Mouse (Mus musculus): Measurements from ENCODE around the gene Wdr90. TPM values are rescaled to one million over a fixed set of nuclear protein-coding genes. Genes with fewer than 3 reads are reported as not detected.

Wdr90 gene
- polyA plus RNA-seq (2012; ENCODE audit: low replicate concordance) = 22.8 and 33.0 TPM in 2 replicates

GRCm38 (mm10) chr17:25860832-25861703 is at the start of gene Wdr90:
Gene Wdr90 (minus strand): TSS chr17:25861501.

GRCm38 (mm10) chr17:25880196-25880910 is 19.1 kb upstream of the Wdr90 start, which contains the start of gene Wfikkn1:
Gene Wfikkn1 (minus strand): TSS chr17:25880858.

GRCm38 (mm10) chr17:25874721-25875170 is 13.4 kb upstream of the Wdr90 start, which contains the start of gene Mettl26:
Gene Mettl26 (plus strand): TSS chr17:25875074.

GRCm38 (mm10) chr17:25868601-25869191 is 7.4 kb upstream of the Wdr90 start, which contains the start of gene Mcrip2:
Gene Mcrip2 (minus strand): TSS chr17:25868764.

GRCm38 (mm10) chr17:25844396-25844901 is 16.9 kb downstream of the Wdr90 start, which contains the start of gene Rhot2:
Gene Rhot2 (minus strand): TSS chr17:25844851.

GRCm38 (mm10) chr17:25841117-25841880 is 20.0 kb downstream of the Wdr90 start, which contains the start of gene Gm20683:
Gene Gm20683 (minus strand): TSS chr17:25841763.

GRCm38 (mm10) chr17:25837076-25837410 is 24.3 kb downstream of the Wdr90 start, which contains the start of gene Rhbdl1:
Gene Rhbdl1 (minus strand): TSS chr17:25837295.

GRCm38 (mm10) chr17:25833291-25833663 is 28.0 kb downstream of the Wdr90 start, which contains the start of gene Stub1:
Gene Stub1 (minus strand): TSS chr17:25833404.

GRCm38 (mm10) chr17:25828712-25829557 is 32.4 kb downstream of the Wdr90 start, which contains the start of gene Jmjd8:
Gene Jmjd8 (plus strand): TSS chr17:25828867.

GRCm38 (mm10) chr17:25823452-25823851 is 37.8 kb downstream of the Wdr90 start, which contains the start of gene Wdr24:
Gene Wdr24 (plus strand): TSS chr17:25823627.

GRCm38 (mm10) chr17:25808789-25809605 is 52.3 kb downstream of the Wdr90 start, which contains the start of gene Fbxl16:
Gene Fbxl16 (plus strand): TSS chr17:25809085.

GRCm38 (mm10) chr17:25796951-25797369 is 64.3 kb downstream of the Wdr90 start, which contains the start of gene Metrn:
Gene Metrn (minus strand): TSS chr17:25797136.

GRCm38 (mm10) chr17:25795609-25796092 is 65.7 kb downstream of the Wdr90 start, which contains the start of gene AC134908.4:
Gene AC134908.4 (minus strand): TSS chr17:25795659.

Other genes with a start within 250 kb of the Wdr90 start
- gene Gng13, start 144.3 kb downstream of the Wdr90 start, polyA plus RNA-seq (2012; ENCODE audit: low replicate concordance) = not detected in 2 replicates
- gene Chtf18, start 134.1 kb downstream of the Wdr90 start, polyA plus RNA-seq (2012; ENCODE audit: low replicate concordance) = 57.7 and 72.3 TPM in 2 replicates
- gene Rpusd1, start 133.8 kb downstream of the Wdr90 start, polyA plus RNA-seq (2012; ENCODE audit: low replicate concordance) = 64.2 and 71.2 TPM in 2 replicates
- gene Mslnl, start 125.5 kb downstream of the Wdr90 start, polyA plus RNA-seq (2012; ENCODE audit: low replicate concordance) = not detected in 2 replicates
- 0.22 and 0.53 TPM in 2 replicates for gene Msln, start 107.1 kb downstream of the Wdr90 start, polyA plus RNA-seq (2012; ENCODE audit: low replicate concordance)
- 11.2 and 16.9 TPM in 2 replicates for gene Narfl, start 87.7 kb downstream of the Wdr90 start, polyA plus RNA-seq (2012; ENCODE audit: low replicate concordance)
- gene Haghl, start 75.8 kb downstream of the Wdr90 start, polyA plus RNA-seq (2012; ENCODE audit: low replicate concordance) = 11.2 and 11.4 TPM in 2 replicates
- gene Ccdc78, start 74.9 kb downstream of the Wdr90 start, polyA plus RNA-seq (2012; ENCODE audit: low replicate concordance) = not detected in 2 replicates
- 9.0 and 19.8 TPM in 2 replicates for gene Fam173a, start 68.6 kb downstream of the Wdr90 start, polyA plus RNA-seq (2012; ENCODE audit: low replicate concordance)
- not detected in 2 replicates for gene AC134908.4, start 65.8 kb downstream of the Wdr90 start, polyA plus RNA-seq (2012; ENCODE audit: low replicate concordance)
- 158 and 177 TPM in 2 replicates for gene Metrn, start 64.4 kb downstream of the Wdr90 start, polyA plus RNA-seq (2012; ENCODE audit: low replicate concordance)
- 0.28 and 0.61 TPM in 2 replicates for gene Fbxl16, start 52.4 kb downstream of the Wdr90 start, polyA plus RNA-seq (2012; ENCODE audit: low replicate concordance)
- gene Wdr24, start 37.9 kb downstream of the Wdr90 start, polyA plus RNA-seq (2012; ENCODE audit: low replicate concordance) = 2.6 and 13.2 TPM in 2 replicates
- gene Jmjd8, start 32.6 kb downstream of the Wdr90 start, polyA plus RNA-seq (2012; ENCODE audit: low replicate concordance) = 2.6 and 6.8 TPM in 2 replicates
- 52.2 and 64.9 TPM in 2 replicates for gene Stub1, start 28.1 kb downstream of the Wdr90 start, polyA plus RNA-seq (2012; ENCODE audit: low replicate concordance)
- 2.4 and 3.7 TPM in 2 replicates for gene Rhbdl1, start 24.2 kb downstream of the Wdr90 start, polyA plus RNA-seq (2012; ENCODE audit: low replicate concordance)
- 12.7 and 16.5 TPM in 2 replicates for gene Gm20683, start 19.7 kb downstream of the Wdr90 start, polyA plus RNA-seq (2012; ENCODE audit: low replicate concordance)
- 134 and 279 TPM in 2 replicates for gene Rhot2, start 16.6 kb downstream of the Wdr90 start, polyA plus RNA-seq (2012; ENCODE audit: low replicate concordance)
- 164 and 319 TPM in 2 replicates for gene Mcrip2, start 7.3 kb upstream of the Wdr90 start, polyA plus RNA-seq (2012; ENCODE audit: low replicate concordance)
- 60.7 and 67.0 TPM in 2 replicates for gene Mettl26, start 13.6 kb upstream of the Wdr90 start, polyA plus RNA-seq (2012; ENCODE audit: low replicate concordance)
- gene Wfikkn1, start 19.4 kb upstream of the Wdr90 start, polyA plus RNA-seq (2012; ENCODE audit: low replicate concordance) = 1.4 and 1.7 TPM in 2 replicates
- 12.5 and 13.4 TPM in 2 replicates for gene Rab40c, start 58.2 kb upstream of the Wdr90 start, polyA plus RNA-seq (2012; ENCODE audit: low replicate concordance)
- gene Pigq, start 83.4 kb upstream of the Wdr90 start, polyA plus RNA-seq (2012; ENCODE audit: low replicate concordance) = 354 and 1,450 TPM in 2 replicates
- gene Nhlrc4, start 83.5 kb upstream of the Wdr90 start, polyA plus RNA-seq (2012; ENCODE audit: low replicate concordance) = 0.28 and 3.2 TPM in 2 replicates
- gene A930017K11Rik, start 91.1 kb upstream of the Wdr90 start, polyA plus RNA-seq (2012; ENCODE audit: low replicate concordance) = 0.09 TPM in 1 of 2 replicates, not detected in the other
- 78.7 and 121 TPM in 2 replicates for gene Capn15, start 124.3 kb upstream of the Wdr90 start, polyA plus RNA-seq (2012; ENCODE audit: low replicate concordance)
- 4.8 and 7.2 TPM in 2 replicates for gene Rab11fip3, start 208.1 kb upstream of the Wdr90 start, polyA plus RNA-seq (2012; ENCODE audit: low replicate concordance)
- gene Decr2, start 228.8 kb upstream of the Wdr90 start, polyA plus RNA-seq (2012; ENCODE audit: low replicate concordance) = 0.11 and 0.89 TPM in 2 replicates
- gene Nme4, start 234.1 kb upstream of the Wdr90 start, polyA plus RNA-seq (2012; ENCODE audit: low replicate concordance) = 55.7 and 62.6 TPM in 2 replicates

All from leukemia stem cell, adult 10-12 weeks (primary cell).